Mouse (Mus musculus): Measurements from ENCODE around the gene Atp6v1d.

DNA sequence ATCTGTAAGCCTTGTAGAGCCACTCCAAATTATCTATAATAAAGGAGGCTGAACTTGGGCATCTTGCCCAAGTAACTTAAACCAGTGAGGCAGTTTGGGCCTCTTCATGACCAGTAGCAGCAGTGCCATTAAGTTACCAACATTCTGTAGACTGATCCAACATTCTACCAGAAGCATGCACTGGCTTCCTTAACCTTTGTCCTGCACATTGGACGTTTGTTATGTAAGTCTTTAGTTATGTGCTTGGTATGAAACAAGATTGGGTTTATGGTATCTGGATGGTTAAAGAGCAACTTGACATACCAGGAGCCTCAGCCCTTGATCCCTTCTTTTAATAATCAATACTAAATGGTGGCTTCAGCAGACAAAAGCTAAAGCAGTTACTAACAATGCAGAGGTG lies 28.6 kb upstream of the Atp6v1d start:
- TF ChIP-seq CTCF (IDR thresholded peaks at IDR 0.05; ENCODE audit: control insufficient read depth, insufficient read depth, low read length) (no peak), POLR2A (IDR thresholded peaks at IDR 0.05; ENCODE audit: borderline replicate concordance, control insufficient read depth, low read depth, low read length) (no peak)
